Mouse (Mus musculus) hindbrain, postnatal 0 days (tissue): Measurements from ENCODE around the gene Csnk1g1. TPM values are rescaled to one million over a fixed set of nuclear protein-coding genes. Genes with fewer than 3 reads are reported as not detected.
A peak's percentile ranks its signal among the peaks of the same experiment; 100 is the strongest.

Experiments used
- ATAC-seq: fragments of 200-750 bp; cut with Nextera tagmentation; 2 replicates; pipeline ENCODE4 v1.8.0; 2017; ENCODE audit warnings: mild to moderate bottlenecking, moderate TSS enrichment, moderate library complexity
- DNase-seq: peaks from one replicate; pipeline ENCODE4 v3.0.0-alpha.2; 2015; ENCODE audit warnings: low spot score
- H3K27ac ChIP-seq: fragments of 300-500 bp; sonication (generic); 2 replicates; pipeline ENCODE4 v1.5.1; 2014; ENCODE audit warnings: mild to moderate bottlenecking
- H3K27me3 ChIP-seq: fragments of 300-500 bp; sonication (generic); 2 replicates; pipeline ENCODE4 v1.6.1; 2014; ENCODE audit warnings: low read length, mixed read lengths; ENCODE audit not compliant: insufficient read depth
- H3K36me3 ChIP-seq: fragments of 300-500 bp; sonication (generic); 2 replicates; pipeline ENCODE4 v1.6.1; 2014; ENCODE audit warnings: low read length, mixed read lengths; ENCODE audit not compliant: insufficient read depth
- H3K4me1 ChIP-seq: fragments of 300-500 bp; sonication (generic); 2 replicates; pipeline ENCODE4 v1.6.1; 2014; ENCODE audit warnings: antibody characterized with exemption, low read length, mixed read lengths; ENCODE audit not compliant: insufficient read depth
- H3K4me2 ChIP-seq: fragments of 300-500 bp; sonication (generic); 2 replicates; pipeline ENCODE4 v1.6.1; 2014; ENCODE audit warnings: low read depth, mild to moderate bottlenecking, low read length, moderate library complexity, mixed read lengths
- H3K4me3 ChIP-seq: fragments of 300-500 bp; sonication (generic); 2 replicates; pipeline ENCODE4 v1.5.1; 2014; ENCODE audit warnings: low read length
- H3K9ac ChIP-seq: fragments of 300-500 bp; sonication (generic); replicated peaks from 2 replicates; pipeline ENCODE4 v1.6.1; 2014; ENCODE audit warnings: mild to moderate bottlenecking, low read length, moderate library complexity, mixed read lengths
- H3K9me3 ChIP-seq: fragments of 300-500 bp; sonication (generic); 2 replicates; pipeline ENCODE4 v1.6.1; 2016; ENCODE audit warnings: low read length, mixed read lengths
- CTCF ChIP-seq: IDR thresholded peaks from 2 replicates; pipeline ENCODE4 v1.5.1; 2016; ENCODE audit warnings: antibody characterized with exemption, control low read depth, low read depth
- WGBS: fragments of 180-500 bp; shearing (Covaris S2); extraction: QIAGEN DNeasy Blood & Tissue Kit; methylation state at CpG from one replicate; pipeline ENCODE4 v1.1.7; 2014; 5-methylcytosine and 5-hydroxymethylcytosine counted together
- polyA plus RNA-seq: library from polyadenylated mRNA; unstranded; fragments of >200 nt; fragmentation: Nextera tagmentation; extraction: Ambion mirVana; gene quantifications from 2 replicates; pipeline ENCODE4 v1.2.1, GENCODE M21; 2015
- total RNA-seq: library from RNA; depleted of rRNA; stranded (reverse); fragments of >200 nt; gene quantifications from 2 replicates; pipeline ENCODE4 v1.2.3, GENCODE M21; 2014

Csnk1g1 gene
- total and polyA plus RNA-seq, 2 experiments from 2014 or later: 18.2 to 28.9 TPM

GRCm38 (mm10) chr9:66039290-66039689 is 130.6 kb downstream of the Csnk1g1 start:
- H3K27me3 ChIP-seq: no peaks in the 10 kb centered on the region
- H3K4me3 ChIP-seq: no peak overlapping the region
- peaks cover 27% of the 10 kb centered on the region; the same call in 1 of the 2 replicates for H3K36me3 ChIP-seq
- DNase-seq (no peak), ATAC-seq (no peak)
- WGBS: 78% methylated on average over 4 of the region's 4 CpGs
- no peak overlapping the region for H3K9ac ChIP-seq
- no peak for TF ChIP-seq CTCF
- H3K4me2 ChIP-seq: no peak overlapping the region
- H3K9me3 ChIP-seq: no peaks in the 10 kb centered on the region
- no peak overlapping the region for H3K27ac ChIP-seq
- no peaks in the 10 kb centered on the region for H3K4me1 ChIP-seq

DNA sequence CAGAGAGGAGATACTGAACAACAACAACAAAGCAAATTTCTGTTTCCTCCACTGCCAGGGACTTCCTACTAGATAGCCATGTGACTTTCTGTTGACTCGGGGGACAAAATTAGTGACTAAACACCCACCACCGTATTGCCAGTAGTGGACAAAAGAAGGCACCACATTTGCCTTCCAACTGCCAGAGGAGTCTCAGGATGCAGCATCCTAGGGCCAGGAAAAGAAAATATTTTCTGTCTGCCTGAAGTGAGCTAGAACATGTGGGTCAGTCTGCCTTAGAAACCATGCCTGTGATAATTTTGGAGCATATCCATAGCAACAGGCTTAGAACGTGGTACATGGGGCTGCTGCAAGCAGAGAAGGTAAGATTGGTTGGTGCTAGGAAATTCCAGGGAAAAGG is 132.1 kb downstream of the Csnk1g1 start:
- no peak for ATAC-seq
- 82% methylated on average over 3 of the region's 3 CpGs for WGBS
- no peak for TF ChIP-seq CTCF
- no peak overlapping the region for H3K4me3 ChIP-seq
- no peaks in the 10 kb centered on the region for H3K27me3 ChIP-seq
- H3K9me3 ChIP-seq: no peaks in the 10 kb centered on the region
- no peak overlapping the region for H3K27ac ChIP-seq
- peaks cover 27% of the 10 kb centered on the region; the same call in 1 of the 2 replicates for H3K36me3 ChIP-seq
- no peak for DNase-seq
- H3K4me1 ChIP-seq: no peaks in the 10 kb centered on the region
- H3K4me2 ChIP-seq: no peak overlapping the region
- H3K9ac ChIP-seq: no peak overlapping the region

- no peak for ATAC-seq
- H3K4me1 ChIP-seq: no peaks in the 10 kb centered on the region
- no peak overlapping the region for H3K27ac ChIP-seq
- H3K9ac ChIP-seq: no peak overlapping the region
- no peak for DNase-seq
- no peak for TF ChIP-seq CTCF
- no peak overlapping the region for H3K4me3 ChIP-seq
- H3K4me2 ChIP-seq: no peak overlapping the region
- no peaks in the 10 kb centered on the region for H3K9me3 ChIP-seq
- peaks cover 27% of the 10 kb centered on the region; the same call in 1 of the 2 replicates for H3K36me3 ChIP-seq
- no peaks in the 10 kb centered on the region for H3K27me3 ChIP-seq
- WGBS: 91% methylated on average over 4 of the region's 4 CpGs
Observed at GRCm38 (mm10) chr9:66042331-66042730, 133.6 kb downstream of the Csnk1g1 start.

GRCm38 (mm10) chr9:66043241-66043640 is 134.5 kb downstream of the Csnk1g1 start:
- ATAC-seq (no peak), DNase-seq (no peak)
- no peak overlapping the region for H3K9ac ChIP-seq
- no peak overlapping the region for H3K4me3 ChIP-seq
- H3K9me3 ChIP-seq: no peaks in the 10 kb centered on the region
- 99% methylated on average over 3 of the region's 3 CpGs for WGBS
- H3K4me2 ChIP-seq: no peak overlapping the region
- no peak overlapping the region for H3K27ac ChIP-seq
- peaks cover 27% of the 10 kb centered on the region; the same call in 1 of the 2 replicates for H3K36me3 ChIP-seq
- no peak for TF ChIP-seq CTCF
- H3K4me1 ChIP-seq: no peaks in the 10 kb centered on the region
- no peaks in the 10 kb centered on the region for H3K27me3 ChIP-seq

- no peak overlapping the region for H3K27ac ChIP-seq
- DNase-seq: no peak
- H3K4me3 ChIP-seq: no peak overlapping the region
- no peak for ATAC-seq
- no peaks in the 10 kb centered on the region for H3K4me1 ChIP-seq
- H3K4me2 ChIP-seq: no peak overlapping the region
- TF ChIP-seq CTCF: peak; percentile 24
- H3K9me3 ChIP-seq: no peaks in the 10 kb centered on the region; the same call in 1 of the 2 replicates
- 63% methylated on average over 6 of the region's 6 CpGs for WGBS
- no peaks in the 10 kb centered on the region for H3K36me3 ChIP-seq
- no peak overlapping the region for H3K9ac ChIP-seq
- H3K27me3 ChIP-seq: no peaks in the 10 kb centered on the region
Observed at GRCm38 (mm10) chr9:66049931-66050601, 141.3 kb downstream of the Csnk1g1 start.

DNA sequence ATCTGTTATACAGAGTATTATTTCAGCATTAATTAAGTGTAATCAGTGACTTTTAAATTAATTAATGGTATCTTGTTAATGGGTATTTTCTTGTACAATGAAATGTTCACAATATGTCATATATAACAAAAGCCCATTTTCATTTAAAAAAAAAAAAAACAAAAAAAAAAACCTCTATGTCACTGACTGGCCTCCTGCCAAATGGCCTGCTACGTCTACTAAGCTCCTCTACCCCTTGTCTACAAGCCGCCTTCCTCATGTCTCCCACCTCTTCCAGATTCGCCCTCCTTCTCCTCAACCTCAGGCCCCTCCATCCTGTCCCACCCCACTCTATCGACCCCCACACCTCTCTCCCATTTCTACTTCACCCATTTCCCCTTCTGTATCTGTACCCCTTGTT is 142.8 kb downstream of the Csnk1g1 start:
- no peak overlapping the region for H3K27ac ChIP-seq
- TF ChIP-seq CTCF: no peak
- H3K27me3 ChIP-seq: no peaks in the 10 kb centered on the region
- WGBS: 66% methylated on average over 4 of the region's 4 CpGs
- no peak for DNase-seq
- H3K9ac ChIP-seq: no peak overlapping the region
- H3K36me3 ChIP-seq: no peaks in the 10 kb centered on the region
- no peaks in the 10 kb centered on the region; the same call in 1 of the 2 replicates for H3K9me3 ChIP-seq
- no peaks in the 10 kb centered on the region for H3K4me1 ChIP-seq
- no peak overlapping the region for H3K4me2 ChIP-seq
- no peak overlapping the region for H3K4me3 ChIP-seq
- ATAC-seq: no peak

GRCm38 (mm10) chr9:66052731-66053130 is 144.0 kb downstream of the Csnk1g1 start:
- Histone ChIP-seq H3K4me2 (no peak overlapping the region), H3K27ac (no peak overlapping the region), H3K36me3 (no peaks in the 10 kb centered on the region), H3K9me3 (no peaks in the 10 kb centered on the region; the same call in 1 of the 2 replicates), H3K4me3 (no peak overlapping the region), H3K27me3 (no peaks in the 10 kb centered on the region), H3K9ac (no peak overlapping the region), H3K4me1 (no peaks in the 10 kb centered on the region)
- DNase-seq (no peak), ATAC-seq (no peak)
- TF ChIP-seq CTCF: no peak
- WGBS: 91% methylated on average over 1 of the region's 1 CpGs
